ENCODE assay signal across 21 mouse cellular contexts in genomic region chr12:106540003-106540402, GRCm38 (mm10).
"Had no signal": no experiment of that assay in that cellular context is flagged by ENCODE, and none has a peak within 500 bp of the region (broad histone marks: within the 10 kb centered on the region; RNA-seq: fewer than 3 reads in every experiment).

No protein-coding gene starts in this region.

- ATAC-seq: liver, embryonic 12.5 days had no signal

- H3K4me2 ChIP-seq: limb, embryonic 13.5 days; liver, embryonic 12.5 days; liver, embryonic 15.5 days; lung, embryonic 15.5 days; neural tube, embryonic 12.5 days; neural tube, embryonic 15.5 days had no signal

- DNase-seq: kidney, adult 2 months; kidney, postnatal 10 days; kidney, postnatal 4 days; liver; lung, adult 18-20 months; lung, postnatal 10 days; lung, postnatal 36 days; midbrain, embryonic 14.5 days; retina, postnatal 1 day; right cerebral cortex, postnatal 25 days; thymus, adult 18-20 months; thymus, postnatal 36 days had no signal

- H3K36me3 ChIP-seq: limb, embryonic 10.5 days; limb, embryonic 13.5 days; liver, embryonic 12.5 days; liver, embryonic 15.5 days; lung, embryonic 15.5 days; midbrain, embryonic 10.5 days; neural tube, embryonic 12.5 days; neural tube, embryonic 15.5 days had no signal

- H3K9me3 ChIP-seq: limb, embryonic 10.5 days; liver, embryonic 12.5 days; liver, embryonic 15.5 days; lung, embryonic 15.5 days; midbrain, embryonic 10.5 days; neural tube, embryonic 12.5 days; neural tube, embryonic 15.5 days had no signal

- H3K4me3 ChIP-seq: limb, embryonic 10.5 days; limb, embryonic 13.5 days; liver, embryonic 12.5 days; liver, embryonic 15.5 days; lung, embryonic 15.5 days; megakaryocyte, embryonic 14.5 days; midbrain, embryonic 10.5 days; neural tube, embryonic 12.5 days; neural tube, embryonic 15.5 days had no signal

- H3K27ac ChIP-seq: limb, embryonic 10.5 days; limb, embryonic 13.5 days; liver, embryonic 12.5 days; liver, embryonic 15.5 days; lung, embryonic 15.5 days; midbrain, embryonic 10.5 days; neural tube, embryonic 12.5 days had no signal

- H3K27me3 ChIP-seq: liver, embryonic 12.5 days; liver, embryonic 15.5 days; lung, embryonic 15.5 days; megakaryocyte, embryonic 14.5 days; neural tube, embryonic 12.5 days; neural tube, embryonic 15.5 days had no signal

- H3K4me1 ChIP-seq: liver, embryonic 12.5 days; liver, embryonic 15.5 days; lung, embryonic 15.5 days; megakaryocyte, embryonic 14.5 days had no signal

- H3K9ac ChIP-seq: limb, embryonic 13.5 days; liver, embryonic 12.5 days; liver, embryonic 15.5 days; lung, embryonic 15.5 days; neural tube, embryonic 12.5 days; neural tube, embryonic 15.5 days had no signal
